8 mouse cellular contexts compared by ENCODE assay signal in genomic region chr19:4018743-4019583, GRCm38 (mm10). TPM values are rescaled to one million over a fixed set of nuclear protein-coding genes. Genes with fewer than 3 reads are reported as not detected.
A peak's percentile ranks its signal among the peaks of the same experiment; 100 is the strongest.
DNase-seq lines count a peak whose midpoint lies in the region; ATAC-seq lines count a peak whose summit lies in the region.

No protein-coding gene starts in this region.

- H3K4me3 ChIP-seq in forebrain, embryonic 12.5 days (replicated peaks), result no peak overlapping the region
- H3K4me3 ChIP-seq in liver, embryonic 16.5 days (ENCODE audit: low read depth, low read length), result no peak overlapping the region
- H3K4me3 ChIP-seq in neural tube, embryonic 14.5 days (ENCODE audit: low read depth, low read length), result no peak overlapping the region

- H3K36me3 ChIP-seq in forebrain, embryonic 12.5 days (replicated peaks), result no peaks in the 10 kb centered on the region
- H3K36me3 ChIP-seq in liver, embryonic 16.5 days (ENCODE audit: control insufficient read depth, insufficient read depth), result no peaks in the 10 kb centered on the region
- no peaks in the 10 kb centered on the region for H3K36me3 ChIP-seq in neural tube, embryonic 14.5 days (ENCODE audit: control insufficient read depth, insufficient read depth, low read length)

- WGBS in forebrain, embryonic 12.5 days, result 37% methylated on average over 18 of the region's 18 CpGs
- WGBS in liver, embryonic 16.5 days (ENCODE audit: insufficient replicate concordance), result 29% methylated on average over 18 of the region's 18 CpGs
- WGBS in neural tube, embryonic 14.5 days, result 27% methylated on average over 18 of the region's 18 CpGs

- peaks cover 5% of the 10 kb centered on the region; the same call in 1 of the 2 replicates for H3K27me3 ChIP-seq in forebrain, embryonic 12.5 days
- no peaks in the 10 kb centered on the region for H3K27me3 ChIP-seq in liver, embryonic 16.5 days (ENCODE audit: control insufficient read depth, insufficient read depth, low read depth, low read length)
- H3K27me3 ChIP-seq in neural tube, embryonic 14.5 days (ENCODE audit: control insufficient read depth, insufficient read depth, low read length), result no peaks in the 10 kb centered on the region

- H3K9me3 ChIP-seq in forebrain, embryonic 12.5 days, result no peaks in the 10 kb centered on the region
- no peaks in the 10 kb centered on the region for H3K9me3 ChIP-seq in liver, embryonic 16.5 days (replicated peaks; ENCODE audit: control insufficient read depth, low read length)
- no peaks in the 10 kb centered on the region for H3K9me3 ChIP-seq in neural tube, embryonic 14.5 days (ENCODE audit: control insufficient read depth, low read length)

- H3K4me2 ChIP-seq in forebrain, embryonic 12.5 days, result no peak overlapping the region
- H3K4me2 ChIP-seq in liver, embryonic 16.5 days (ENCODE audit: low read depth, low read length), result peak overlapping the region; percentile 21; the same call in 1 of the 2 replicates
- H3K4me2 ChIP-seq in neural tube, embryonic 14.5 days (ENCODE audit: low read depth, low read length), result no peak overlapping the region

- no peak overlapping the region for H3K27ac ChIP-seq in forebrain, embryonic 12.5 days
- H3K27ac ChIP-seq in liver, embryonic 16.5 days (ENCODE audit: low read length), result 0 out of 2 replicates have a peak overlapping the region, but pooled peaks have one; percentile 14
- H3K27ac ChIP-seq in neural tube, embryonic 14.5 days (ENCODE audit: low read depth, low read length), result no peak overlapping the region

- peak; percentile 85 for DNase-seq in ES-CJ7 (ENCODE audit: low read depth, low spot score)
- peak; percentile 70 for DNase-seq in c-Kit-positive CD71-positive TER-119-positive erythroid progenitor cells, embryonic 14.5 days (ENCODE audit: low spot score)
- DNase-seq in heart, postnatal 10 days, result peak; percentile 92 to 93
- peak; percentile 83 to 89 for DNase-seq in kidney, postnatal 4 days
- peak; percentile 86 for DNase-seq in testis, postnatal 10 days (ENCODE audit: low spot score)

- 0 out of 2 replicates have a peak, but pooled peaks have one; percentile 71 for ATAC-seq in forebrain, embryonic 12.5 days (ENCODE audit: low FRiP score)
- ATAC-seq in liver, embryonic 16.5 days (ENCODE audit: low read depth), result peak; percentile 78
- peak; percentile 81; the same call in 1 of the 2 replicates for ATAC-seq in neural tube, embryonic 14.5 days (ENCODE audit: low read depth)

- intact Hi-C loops in heart, postnatal 10 days (cut with DNase I), result loop anchor here (1.0 to 5.0 kb wide), 4 partner anchors 28 to 208 kb away; partner anchors contain the start of genes Cabp2 and Coro1b

- H3K4me1 ChIP-seq in forebrain, embryonic 12.5 days, result peaks cover 3% of the 10 kb centered on the region; the same call in 1 of the 2 replicates
- peaks cover 25% of the 10 kb centered on the region for H3K4me1 ChIP-seq in liver, embryonic 16.5 days (ENCODE audit: control insufficient read depth, low read depth, low read length)
- H3K4me1 ChIP-seq in neural tube, embryonic 14.5 days (ENCODE audit: control insufficient read depth, insufficient read depth, low read length), result no peaks in the 10 kb centered on the region

- H3K9ac ChIP-seq in forebrain, embryonic 12.5 days, result no peak overlapping the region
- peak overlapping the region; percentile 22; the same call in 1 of the 2 replicates for H3K9ac ChIP-seq in liver, embryonic 16.5 days (ENCODE audit: low read depth, low read length)
- no peak overlapping the region for H3K9ac ChIP-seq in neural tube, embryonic 14.5 days (replicated peaks; ENCODE audit: low read depth, low read length)

RNA-seq across cellular contexts. Expression of gene Ndufv1, which starts 6.4 kb away (rescaled TPM):
- polyA plus RNA-seq in forebrain, embryonic 12.5 days (2016; fragmentation: Nextera tagmentation; extraction: Ambion mirVana), result 186 and 204 TPM in 2 replicates
- total RNA-seq in heart, postnatal 10 days (2021), result 100 to 1,000 TPM; 960 to 987 TPM
- 144 and 145 TPM in 2 replicates for polyA plus RNA-seq in liver, embryonic 16.5 days (2015; fragmentation: Nextera tagmentation; extraction: Ambion mirVana)
- 241 and 262 TPM in 2 replicates for polyA plus RNA-seq in neural tube, embryonic 14.5 days (2014; fragmentation: Nextera tagmentation; extraction: Ambion mirVana)

RNA-seq across cellular contexts. Expression of gene Doc2g, which starts 15.8 kb away (rescaled TPM):
- polyA plus RNA-seq in forebrain, embryonic 12.5 days (2016; fragmentation: Nextera tagmentation; extraction: Ambion mirVana), result 6.3 TPM in 2 replicates
- total RNA-seq in heart, postnatal 10 days (2021), result 100 to 1,000 TPM; 102 to 103 TPM
- polyA plus RNA-seq in liver, embryonic 16.5 days (2015; fragmentation: Nextera tagmentation; extraction: Ambion mirVana), result 0.42 and 0.75 TPM in 2 replicates
- 6.2 and 6.5 TPM in 2 replicates for polyA plus RNA-seq in neural tube, embryonic 14.5 days (2014; fragmentation: Nextera tagmentation; extraction: Ambion mirVana)

RNA-seq across cellular contexts. Expression of gene Gm49405, which starts 18.5 kb away (rescaled TPM):
- polyA plus RNA-seq in forebrain, embryonic 12.5 days (2016; fragmentation: Nextera tagmentation; extraction: Ambion mirVana), result 4.1 and 4.3 TPM in 2 replicates
- 1 to 10 TPM; 1.4 to 1.6 TPM for total RNA-seq in heart, postnatal 10 days (2021)
- polyA plus RNA-seq in liver, embryonic 16.5 days (2015; fragmentation: Nextera tagmentation; extraction: Ambion mirVana), result 0.41 and 0.48 TPM in 2 replicates
- polyA plus RNA-seq in neural tube, embryonic 14.5 days (2014; fragmentation: Nextera tagmentation; extraction: Ambion mirVana), result 3.8 and 4.9 TPM in 2 replicates

RNA-seq across cellular contexts. Expression of gene Nudt8, which starts 18.6 kb away (rescaled TPM):
- polyA plus RNA-seq in forebrain, embryonic 12.5 days (2016; fragmentation: Nextera tagmentation; extraction: Ambion mirVana), result 19.3 and 20.8 TPM in 2 replicates
- total RNA-seq in heart, postnatal 10 days (2021), result 10 to 100 TPM; 61.2 to 71.2 TPM
- polyA plus RNA-seq in liver, embryonic 16.5 days (2015; fragmentation: Nextera tagmentation; extraction: Ambion mirVana), result 12.2 and 12.6 TPM in 2 replicates
- 29.4 and 33.7 TPM in 2 replicates for polyA plus RNA-seq in neural tube, embryonic 14.5 days (2014; fragmentation: Nextera tagmentation; extraction: Ambion mirVana)

RNA-seq across cellular contexts. Expression of gene Gstp1, which starts 18.8 kb away (rescaled TPM):
- polyA plus RNA-seq in forebrain, embryonic 12.5 days (2016; fragmentation: Nextera tagmentation; extraction: Ambion mirVana), result 321 and 346 TPM in 2 replicates
- total RNA-seq in heart, postnatal 10 days (2021), result 100 to 1,000 TPM; 270 to 278 TPM
- 796 and 823 TPM in 2 replicates for polyA plus RNA-seq in liver, embryonic 16.5 days (2015; fragmentation: Nextera tagmentation; extraction: Ambion mirVana)
- 437 and 484 TPM in 2 replicates for polyA plus RNA-seq in neural tube, embryonic 14.5 days (2014; fragmentation: Nextera tagmentation; extraction: Ambion mirVana)
